ENCODE assay signal across 9 mouse cellular contexts in genomic region chr11:100281596-100282544, GRCm38 (mm10). TPM values are rescaled to one million over a fixed set of nuclear protein-coding genes. Genes with fewer than 3 reads are reported as not detected.
A peak's percentile ranks its signal among the peaks of the same experiment; 100 is the strongest.
DNase-seq lines count a peak whose midpoint lies in the region; ATAC-seq lines count a peak whose summit lies in the region.
"Had no signal": no experiment of that assay in that cellular context is flagged by ENCODE, and none has a peak within 500 bp of the region (broad histone marks: within the 10 kb centered on the region; RNA-seq: fewer than 3 reads in every experiment).

No protein-coding gene starts in this region.

- no peaks in the 10 kb centered on the region for H3K4me1 ChIP-seq in liver, embryonic 12.5 days
- H3K4me1 ChIP-seq in limb, embryonic 12.5 days (replicated peaks) = no peaks in the 10 kb centered on the region

- WGBS in liver, embryonic 12.5 days (ENCODE audit: insufficient replicate concordance) = 23% methylated on average over 11 of the region's 11 CpGs
- WGBS in limb, embryonic 12.5 days = 22% methylated on average over 11 of the region's 11 CpGs

- H3K36me3 ChIP-seq in liver, embryonic 12.5 days = no peaks in the 10 kb centered on the region
- H3K36me3 ChIP-seq in limb, embryonic 12.5 days = no peaks in the 10 kb centered on the region

- H3K9me3 ChIP-seq in liver, embryonic 12.5 days (replicated peaks) = no peaks in the 10 kb centered on the region
- no peaks in the 10 kb centered on the region for H3K9me3 ChIP-seq in limb, embryonic 12.5 days

- no peaks in the 10 kb centered on the region for H3K27me3 ChIP-seq in liver, embryonic 12.5 days (replicated peaks)
- no peaks in the 10 kb centered on the region for H3K27me3 ChIP-seq in limb, embryonic 12.5 days

- DNase-seq in liver = peak; percentile 83
- DNase-seq in gastrocnemius, adult 8-10 months (ENCODE audit: low spot score in 2 of 2) = peak; percentile 61 to 65
- peak; percentile 86 for DNase-seq in kidney, adult 9 months
- peak; percentile 72 to 91 for DNase-seq in spleen, postnatal 4 days (ENCODE audit: low spot score in 2 of 2)

- no peak for ATAC-seq in liver, embryonic 12.5 days
- ATAC-seq in common myeloid progenitor, adult 5-6 weeks (replicated peaks; ENCODE audit: low read depth, poor library complexity, severe bottlenecking) = peak; percentile 72
- ATAC-seq in limb, embryonic 12.5 days (ENCODE audit: insufficient number of reproducible peaks, insufficient read depth, low FRiP score, low TSS enrichment, low read depth) = peak; percentile 21; the same call in 1 of the 2 replicates
- ATAC-seq in monocyte, adult 5-6 weeks (replicated peaks; ENCODE audit: insufficient number of reproducible peaks, low FRiP score, low TSS enrichment, poor library complexity, severe bottlenecking) = peak; percentile 45

- H3K4me3 ChIP-seq in liver, embryonic 12.5 days = no peak overlapping the region
- no peak overlapping the region for H3K4me3 ChIP-seq in limb, embryonic 12.5 days (replicated peaks)

- H3K4me2 ChIP-seq in liver, embryonic 12.5 days = no peak overlapping the region
- no peak overlapping the region for H3K4me2 ChIP-seq in limb, embryonic 12.5 days

- H3K27ac ChIP-seq in liver, embryonic 12.5 days = no peak overlapping the region
- no peak overlapping the region for H3K27ac ChIP-seq in limb, embryonic 12.5 days

- no peak overlapping the region for H3K9ac ChIP-seq in liver, embryonic 12.5 days
- no peak overlapping the region for H3K9ac ChIP-seq in limb, embryonic 12.5 days (replicated peaks)

RNA-seq across cellular contexts. Expression of gene Krt42, which starts 12.2 kb away (rescaled TPM):
- polyA plus RNA-seq in liver, embryonic 12.5 days (2016; fragmentation: Nextera tagmentation; extraction: Ambion mirVana) = not detected in 2 replicates
- total RNA-seq in common myeloid progenitor, adult 5-6 weeks (2017) = not detected in 2 replicates
- not detected for total RNA-seq in gastrocnemius, adult 8-10 months (2022)
- not detected in 2 replicates for polyA plus RNA-seq in limb, embryonic 12.5 days (2016; fragmentation: Nextera tagmentation; extraction: Ambion mirVana)
- not detected in 3 replicates for total RNA-seq in monocyte, adult 5-6 weeks (2017)
- polyA plus RNA-seq: stomach, embryonic 16.5 days had no signal

RNA-seq across cellular contexts. Expression of gene Krt17, which starts 21.0 kb away (rescaled TPM):
- polyA plus RNA-seq in liver, embryonic 12.5 days (2016; fragmentation: Nextera tagmentation; extraction: Ambion mirVana) = 0.27 and 0.30 TPM in 2 replicates
- not detected in 2 replicates for total RNA-seq in common myeloid progenitor, adult 5-6 weeks (2017)
- not detected for total RNA-seq in gastrocnemius, adult 8-10 months (2022)
- 41.6 and 47.9 TPM in 2 replicates for polyA plus RNA-seq in limb, embryonic 12.5 days (2016; fragmentation: Nextera tagmentation; extraction: Ambion mirVana)
- total RNA-seq in monocyte, adult 5-6 weeks (2017) = not detected in 3 replicates

RNA-seq across cellular contexts. Expression of gene Krt16, which starts 33.2 kb away (rescaled TPM):
- polyA plus RNA-seq in liver, embryonic 12.5 days (2016; fragmentation: Nextera tagmentation; extraction: Ambion mirVana) = not detected in 2 replicates
- total RNA-seq in common myeloid progenitor, adult 5-6 weeks (2017) = not detected in 2 replicates
- total RNA-seq in gastrocnemius, adult 8-10 months (2022) = not detected
- polyA plus RNA-seq in limb, embryonic 12.5 days (2016; fragmentation: Nextera tagmentation; extraction: Ambion mirVana) = not detected in 2 replicates
- not detected in 3 replicates for total RNA-seq in monocyte, adult 5-6 weeks (2017)

RNA-seq across cellular contexts. Expression of gene Eif1, which starts 37.8 kb away (rescaled TPM):
- polyA plus RNA-seq in liver, embryonic 12.5 days (2016; fragmentation: Nextera tagmentation; extraction: Ambion mirVana) = 1,823 and 1,858 TPM in 2 replicates
- total RNA-seq in common myeloid progenitor, adult 5-6 weeks (2017) = 220 and 411 TPM in 2 replicates
- total RNA-seq in gastrocnemius, adult 8-10 months (2022) = 1,000 to 10,000 TPM; 1,612 to 1,857 (median 1,692) TPM
- polyA plus RNA-seq in limb, embryonic 12.5 days (2016; fragmentation: Nextera tagmentation; extraction: Ambion mirVana) = 1,407 and 1,429 TPM in 2 replicates
- 374 to 712 TPM (median 492 TPM) in 3 replicates for total RNA-seq in monocyte, adult 5-6 weeks (2017)

RNA-seq across cellular contexts. Expression of gene Gast, which starts 52.3 kb away (rescaled TPM):
- polyA plus RNA-seq in liver, embryonic 12.5 days (2016; fragmentation: Nextera tagmentation; extraction: Ambion mirVana) = not detected in 2 replicates
- not detected in 2 replicates for total RNA-seq in common myeloid progenitor, adult 5-6 weeks (2017)
- not detected for total RNA-seq in gastrocnemius, adult 8-10 months (2022)
- polyA plus RNA-seq in limb, embryonic 12.5 days (2016; fragmentation: Nextera tagmentation; extraction: Ambion mirVana) = not detected in 2 replicates
- total RNA-seq in monocyte, adult 5-6 weeks (2017) = not detected in 3 replicates
